Mouse (Mus musculus) B cell, adult 62 days (primary cell): ENCODE data around the gene Glmn. TPM values are rescaled to one million over a fixed set of nuclear protein-coding genes. Genes with fewer than 3 reads are reported as not detected.

Experiments
- total RNA-seq: library from RNA; stranded (reverse); gene quantifications from 4 replicates; pipeline ENCODE4 v1.2.4, GENCODE M21; 2023

Glmn gene
- total RNA-seq: 11.9 to 16.4 TPM (median 12.2 TPM) in 4 replicates

GRCm38 (mm10) chr5:107597301-107598077 is at the start of gene Glmn, which contains the start of gene Rpap2:
Glmn (minus strand) TSS chr5:107597888.
Rpap2 (plus strand) TSS chr5:107597373.

GRCm38 (mm10) chr5:107534581-107534980 is 63.1 kb downstream of the Glmn start, which contains the start of gene 1700028K03Rik:
1700028K03Rik (plus strand) TSS chr5:107534709.

GRCm38 (mm10) chr5:107507321-107507720 is 90.4 kb downstream of the Glmn start, which contains the start of gene Gm42669:
Gm42669 (plus strand) TSS chr5:107507621.

Other genes starting within 250 kb of the Glmn start
- not detected in 4 replicates for gene Ephx4, start 195.2 kb downstream of the Glmn start, total RNA-seq
- gene Lpcat2b, start 166.3 kb downstream of the Glmn start, total RNA-seq: not detected in 4 replicates
- gene Btbd8, start 159.9 kb downstream of the Glmn start, total RNA-seq: 13.2 to 16.2 TPM (median 15.0 TPM) in 4 replicates
- 0.31 TPM in 1 of 4 replicates, not detected in the others for gene Gm42669, start 90.3 kb downstream of the Glmn start, total RNA-seq
- gene 1700028K03Rik, start 63.2 kb downstream of the Glmn start, total RNA-seq: 0.14 to 0.27 TPM (median 0.17 TPM) in 4 replicates
- gene Rpap2, start 515 bp downstream of the Glmn start, total RNA-seq: 20.6 to 28.2 TPM (median 21.7 TPM) in 4 replicates
- 44.8 to 56.0 TPM (median 50.8 TPM) in 4 replicates for gene Gfi1, start 128.1 kb upstream of the Glmn start, total RNA-seq
- gene Ube2d2b, start 232.2 kb upstream of the Glmn start, total RNA-seq: not detected in 4 replicates